Mouse (Mus musculus) kidney, adult 2 months (tissue): Measurements from ENCODE around the gene Inppl1.

Source experiments
- CTCF ChIP-seq: fragments of 200-500 bp; conservative IDR thresholded peaks from 2 replicates; pipeline ENCODE4 v1.5.1; 2011; ENCODE audit warnings: low read depth, mild to moderate bottlenecking, control low read depth, low read length, moderate library complexity, mixed read lengths; ENCODE audit not compliant: insufficient read depth, insufficient read length
- POLR2A ChIP-seq: fragments of 200-500 bp; IDR thresholded peaks from one replicate; pipeline ENCODE4 v1.6.1; 2011; ENCODE audit warnings: low read depth, low read length, control low read depth

DNA sequence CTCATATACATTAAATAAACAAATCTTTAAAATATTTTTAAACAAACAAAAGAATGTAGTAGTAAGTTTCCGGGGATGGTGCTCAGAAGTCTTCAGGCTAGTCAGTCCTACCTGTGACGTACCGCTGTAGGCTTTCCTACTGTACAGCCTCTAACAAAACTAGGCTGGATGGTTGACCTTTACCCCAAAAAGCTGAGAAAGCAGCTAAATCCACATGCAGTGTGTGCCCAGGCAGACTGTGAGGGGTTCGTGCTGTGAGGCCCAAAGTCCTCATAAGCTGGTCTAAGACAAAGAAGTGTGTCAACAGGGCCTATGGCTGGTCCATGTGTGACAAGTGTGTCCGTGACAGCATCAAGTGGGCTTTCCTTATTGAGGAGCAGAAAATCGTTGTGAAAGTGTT, 14.8 kb upstream of the Inppl1 start:
- TF ChIP-seq CTCF (no peak), POLR2A (no peak)
